In the genomic region with DNA sequence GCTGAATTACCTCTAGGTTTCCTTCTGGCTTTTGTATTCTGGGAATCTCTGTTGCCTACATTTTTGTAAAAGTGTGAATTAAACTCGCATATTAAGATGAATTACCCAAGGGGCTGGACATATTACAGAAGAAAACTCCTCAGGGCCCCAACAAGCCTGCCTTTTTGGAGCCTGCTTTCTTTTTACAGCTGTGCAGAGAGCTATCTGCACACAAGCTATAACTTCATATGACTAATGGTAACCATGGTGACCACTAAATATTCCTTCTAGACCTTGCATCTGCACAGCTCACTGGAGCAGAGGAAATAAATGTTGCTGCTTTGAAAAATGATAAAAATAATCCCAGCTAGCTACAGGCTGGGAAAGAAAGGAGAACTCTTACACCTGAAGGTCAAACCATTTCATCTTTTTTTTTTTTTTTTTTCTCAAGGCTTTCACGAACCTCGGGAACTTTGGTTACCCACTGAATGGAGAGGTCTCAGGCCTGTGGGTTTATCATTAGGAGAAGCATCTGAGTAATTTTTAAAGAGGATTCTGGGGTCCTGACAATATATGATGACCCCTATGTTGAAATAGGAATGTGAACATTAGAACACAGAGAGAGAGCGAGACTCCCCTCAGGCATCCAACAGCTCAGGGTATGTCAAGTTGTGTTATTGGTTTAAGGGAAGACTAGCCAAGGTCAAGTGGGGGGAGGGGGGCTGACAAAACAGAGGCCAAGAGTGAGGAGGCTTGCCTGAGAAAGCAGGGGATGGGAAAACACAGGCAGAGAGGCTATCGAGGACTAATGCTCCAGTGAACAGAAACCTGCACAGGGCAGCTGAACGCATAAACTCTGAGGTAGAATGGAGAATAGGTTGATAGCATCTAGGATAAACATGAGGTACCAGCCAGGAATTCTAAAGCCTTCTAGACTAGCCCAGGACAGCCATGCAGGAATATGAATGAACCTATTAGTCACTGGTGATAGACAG, we compare ENCODE assay signal across 12 mouse cellular contexts.
A peak's percentile ranks its signal among the peaks of the same experiment; 100 is the strongest.
DNase-seq lines count a peak whose midpoint lies in the region; ATAC-seq and TF ChIP-seq lines count a peak whose summit lies in the region.
"Had no signal": no experiment of that assay in that cellular context is flagged by ENCODE, and none has a peak within 500 bp of the region (broad histone marks: within the 10 kb centered on the region; RNA-seq: fewer than 3 reads in every experiment).

No protein-coding gene starts in this region.

- no peaks in the 10 kb centered on the region for H3K9me3 ChIP-seq in intestine, embryonic 14.5 days (ENCODE audit: control insufficient read depth, low read length)
- no peaks in the 10 kb centered on the region for H3K9me3 ChIP-seq in intestine, postnatal 0 days (ENCODE audit: control insufficient read depth)
- peaks cover 3% of the 10 kb centered on the region; the same call in 1 of the 2 replicates for H3K9me3 ChIP-seq in hindbrain, embryonic 10.5 days
- H3K9me3 ChIP-seq in limb, embryonic 15.5 days = no peaks in the 10 kb centered on the region
- H3K9me3 ChIP-seq in liver, embryonic 11.5 days (ENCODE audit: control insufficient read depth, low read length) = no peaks in the 10 kb centered on the region

- H3K36me3 ChIP-seq in intestine, embryonic 14.5 days (ENCODE audit: control insufficient read depth, insufficient read depth, low read length) = no peaks in the 10 kb centered on the region
- H3K36me3 ChIP-seq in intestine, postnatal 0 days (ENCODE audit: control insufficient read depth, insufficient read depth) = no peaks in the 10 kb centered on the region
- H3K36me3 ChIP-seq in hindbrain, embryonic 10.5 days = no peaks in the 10 kb centered on the region
- H3K36me3 ChIP-seq in limb, embryonic 15.5 days = no peaks in the 10 kb centered on the region
- no peaks in the 10 kb centered on the region for H3K36me3 ChIP-seq in liver, embryonic 11.5 days (ENCODE audit: control insufficient read depth, insufficient read depth, low read length)

- WGBS in intestine, embryonic 14.5 days = 40% methylated on average over 6 of the region's 6 CpGs
- 45% methylated on average over 6 of the region's 6 CpGs for WGBS in intestine, postnatal 0 days
- WGBS in hindbrain, embryonic 10.5 days = 68% methylated on average over 6 of the region's 6 CpGs
- WGBS in limb, embryonic 15.5 days = 60% methylated on average over 6 of the region's 6 CpGs
- WGBS in liver, embryonic 11.5 days = 68% methylated on average over 6 of the region's 6 CpGs

- DNase-seq in intestine, embryonic 14.5 days (ENCODE audit: low spot score) = peak; percentile 50
- DNase-seq in NIH3T3 (ENCODE audit: low read depth) = peak; percentile 84
- no peak for DNase-seq in hindbrain, embryonic 10.5 days (ENCODE audit: low spot score)
- no peak for DNase-seq in cerebellum, adult 11 months
- no peak for DNase-seq in liver, embryonic 11.5 days (ENCODE audit: low spot score)
- DNase-seq: cerebellum, adult 18-20 months; gastrocnemius, postnatal 10 days; layer of hippocampus, adult 9-11 months; lung, postnatal 36 days had no signal

- no peak overlapping the region for H3K9ac ChIP-seq in intestine, embryonic 14.5 days (ENCODE audit: low read length)
- no peak overlapping the region for H3K9ac ChIP-seq in intestine, postnatal 0 days (ENCODE audit: low read depth, low read length)
- no peak overlapping the region for H3K9ac ChIP-seq in limb, embryonic 15.5 days
- H3K9ac ChIP-seq in liver, embryonic 11.5 days (ENCODE audit: low read depth, low read length) = no peak overlapping the region

- ATAC-seq in intestine, embryonic 14.5 days (replicated peaks; ENCODE audit: low FRiP score, low TSS enrichment, low read depth) = peak; percentile 84
- no peak; the same call in 1 of the 2 replicates for ATAC-seq in intestine, postnatal 0 days
- peak; percentile 85 for ATAC-seq in limb, embryonic 15.5 days (ENCODE audit: insufficient number of reproducible peaks, low FRiP score, low TSS enrichment, low read depth)
- ATAC-seq in monocyte, adult 5-6 weeks (replicated peaks; ENCODE audit: insufficient number of reproducible peaks, low FRiP score, low TSS enrichment, poor library complexity, severe bottlenecking) = no peak
- ATAC-seq in liver, embryonic 11.5 days (replicated peaks; ENCODE audit: low FRiP score) = no peak

- no peak for TF ChIP-seq CTCF in intestine, postnatal 0 days (IDR thresholded peaks at IDR 0.05; ENCODE audit: low read depth)

- H3K4me3 ChIP-seq in intestine, embryonic 14.5 days (ENCODE audit: low read depth, low read length) = no peak overlapping the region
- H3K4me3 ChIP-seq in intestine, postnatal 0 days (ENCODE audit: low read depth, low read length) = no peak overlapping the region
- no peak overlapping the region for H3K4me3 ChIP-seq in hindbrain, embryonic 10.5 days
- H3K4me3 ChIP-seq in limb, embryonic 15.5 days = no peak overlapping the region
- H3K4me3 ChIP-seq in liver, embryonic 11.5 days (ENCODE audit: low read depth, low read length) = no peak overlapping the region

- no peak overlapping the region for H3K4me2 ChIP-seq in intestine, embryonic 14.5 days (ENCODE audit: low read length)
- H3K4me2 ChIP-seq in intestine, postnatal 0 days (replicated peaks; ENCODE audit: low read depth) = no peak overlapping the region
- H3K4me2 ChIP-seq in limb, embryonic 15.5 days = no peak overlapping the region
- H3K4me2 ChIP-seq in liver, embryonic 11.5 days = no peak overlapping the region

- H3K4me1 ChIP-seq in intestine, embryonic 14.5 days (replicated peaks; ENCODE audit: control insufficient read depth, insufficient read depth, low read length) = peaks cover 27% of the 10 kb centered on the region
- H3K4me1 ChIP-seq in intestine, postnatal 0 days (replicated peaks; ENCODE audit: control insufficient read depth, insufficient read depth, low read length) = 0 out of 2 replicates have a peak, but pooled peaks cover 10% of the 10 kb centered on the region
- peaks cover 15% of the 10 kb centered on the region for H3K4me1 ChIP-seq in hindbrain, embryonic 10.5 days (replicated peaks)
- H3K4me1 ChIP-seq in limb, embryonic 15.5 days = peaks cover 5% of the 10 kb centered on the region
- H3K4me1 ChIP-seq in liver, embryonic 11.5 days (replicated peaks; ENCODE audit: control insufficient read depth, insufficient read depth, low read length) = no peaks in the 10 kb centered on the region

- no peaks in the 10 kb centered on the region for H3K27me3 ChIP-seq in intestine, embryonic 14.5 days (replicated peaks; ENCODE audit: control insufficient read depth, insufficient read depth, low read length)
- H3K27me3 ChIP-seq in intestine, postnatal 0 days (replicated peaks; ENCODE audit: control insufficient read depth, insufficient read depth, low read length) = no peaks in the 10 kb centered on the region
- no peaks in the 10 kb centered on the region for H3K27me3 ChIP-seq in hindbrain, embryonic 10.5 days (ENCODE audit: insufficient read depth, poor library complexity, severe bottlenecking)
- H3K27me3 ChIP-seq in limb, embryonic 15.5 days = no peaks in the 10 kb centered on the region
- H3K27me3 ChIP-seq in liver, embryonic 11.5 days (replicated peaks; ENCODE audit: control insufficient read depth, insufficient read depth, low read length) = no peaks in the 10 kb centered on the region; the same call in 1 of the 2 replicates

- peak overlapping the region; percentile 77 for H3K27ac ChIP-seq in intestine, embryonic 14.5 days (ENCODE audit: low read depth)
- H3K27ac ChIP-seq in intestine, postnatal 0 days (ENCODE audit: low read depth, low read length) = no peak overlapping the region
- H3K27ac ChIP-seq in hindbrain, embryonic 10.5 days = peak overlapping the region; percentile 29; the same call in 1 of the 2 replicates
- H3K27ac ChIP-seq in limb, embryonic 15.5 days = peak overlapping the region; percentile 54
- no peak overlapping the region for H3K27ac ChIP-seq in liver, embryonic 11.5 days (ENCODE audit: low read depth, low read length)

Comparison
In these comparisons a context has a peak if more than half of its experiments do, and no peak if none do; other contexts are left out.
1. ATAC-seq: peak in intestine, embryonic 14.5 days (single experiment) and limb, embryonic 15.5 days (single experiment); none in intestine, postnatal 0 days (single experiment), monocyte, adult 5-6 weeks (single experiment) and liver, embryonic 11.5 days (single experiment).
2. H3K27ac ChIP-seq: peak in intestine, embryonic 14.5 days (single experiment), hindbrain, embryonic 10.5 days (single experiment) and limb, embryonic 15.5 days (single experiment); none in intestine, postnatal 0 days (single experiment) and liver, embryonic 11.5 days (single experiment).
3. DNase-seq: peak in intestine, embryonic 14.5 days (single experiment) and NIH3T3 (single experiment); none in hindbrain, embryonic 10.5 days (single experiment), cerebellum, adult 11 months (single experiment) and liver, embryonic 11.5 days (single experiment).